ENCODE assay signal across 13 mouse cellular contexts in the genomic region with DNA sequence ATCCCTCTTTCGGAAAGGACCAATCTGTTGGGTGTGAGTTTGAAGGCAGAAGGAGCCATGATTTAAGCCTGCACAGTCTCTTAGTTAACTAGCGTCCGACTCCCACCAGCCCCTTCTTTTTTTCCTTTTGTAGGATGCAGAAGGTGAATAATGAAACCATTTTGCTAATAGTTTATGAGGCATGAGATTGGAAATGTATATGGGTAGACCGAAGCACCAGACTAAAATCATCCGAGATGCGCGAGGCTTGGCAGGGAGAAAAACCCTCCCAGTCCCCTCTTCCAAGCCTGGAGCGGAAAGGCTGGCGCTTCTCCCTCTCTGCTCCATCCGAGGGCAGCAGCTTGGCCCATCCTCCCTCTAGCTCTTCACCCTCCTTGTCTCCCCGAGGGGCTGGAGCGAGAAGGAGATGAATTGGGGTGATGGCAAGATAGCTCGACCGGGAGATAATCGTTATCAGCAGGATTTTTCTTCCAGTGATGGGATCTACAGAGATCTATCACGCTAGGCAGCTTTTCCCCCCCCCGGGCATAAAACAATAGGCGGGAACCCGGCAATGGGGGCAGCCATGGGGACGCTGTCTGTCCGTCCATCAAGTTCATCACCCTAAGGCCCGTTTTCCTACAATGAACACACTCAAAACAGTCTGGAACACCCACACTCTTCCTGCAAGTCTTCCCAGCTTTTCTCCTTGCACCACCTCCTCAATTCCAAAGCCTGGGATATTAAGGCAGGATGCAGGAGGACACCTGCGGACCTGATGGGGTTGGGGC. TPM values are rescaled to one million over a fixed set of nuclear protein-coding genes. Genes with fewer than 3 reads are reported as not detected.
DNase-seq lines count a peak whose midpoint lies in the region; ATAC-seq and TF ChIP-seq lines count a peak whose summit lies in the region.
"Had no signal": no experiment of that assay in that cellular context is flagged by ENCODE, and none has a peak within 500 bp of the region (broad histone marks: within the 10 kb centered on the region; RNA-seq: fewer than 3 reads in every experiment).

No protein-coding gene starts in this region.

- peak overlapping the region; percentile 95 for H3K4me2 ChIP-seq in kidney, embryonic 15.5 days
- 0 out of 2 replicates have a peak overlapping the region, but pooled peaks have one; percentile 2 for H3K4me2 ChIP-seq in forebrain, embryonic 11.5 days (ENCODE audit: low read depth, low read length, severe bottlenecking)
- H3K4me2 ChIP-seq in hindbrain, embryonic 14.5 days (replicated peaks) = peak overlapping the region; percentile 28
- 0 out of 2 replicates have a peak overlapping the region, but pooled peaks have one; percentile 9 for H3K4me2 ChIP-seq in midbrain, postnatal 0 days (ENCODE audit: low read depth, low read length, poor library complexity, severe bottlenecking)

- no peak overlapping the region for H3K4me3 ChIP-seq in kidney, embryonic 15.5 days (replicated peaks)
- no peak overlapping the region for H3K4me3 ChIP-seq in forebrain, embryonic 11.5 days (ENCODE audit: low read depth, low read length)
- H3K4me3 ChIP-seq in hindbrain, embryonic 14.5 days (replicated peaks; ENCODE audit: low read length) = no peak overlapping the region
- no peak overlapping the region for H3K4me3 ChIP-seq in midbrain, postnatal 0 days (ENCODE audit: low read depth, low read length)
- no peak overlapping the region for H3K4me3 ChIP-seq in gastrocnemius, adult 2 months

- no peak for TF ChIP-seq CTCF in midbrain, postnatal 0 days (IDR thresholded peaks at IDR 0.05)
- no peak for TF ChIP-seq CTCF in gastrocnemius, adult 2 months (IDR thresholded peaks at IDR 0.05)

- peaks cover 71% of the 10 kb centered on the region for H3K4me1 ChIP-seq in kidney, embryonic 15.5 days
- peaks cover 34% of the 10 kb centered on the region for H3K4me1 ChIP-seq in forebrain, embryonic 11.5 days (replicated peaks; ENCODE audit: control insufficient read depth, insufficient read depth, low read length)
- peaks cover 47% of the 10 kb centered on the region for H3K4me1 ChIP-seq in hindbrain, embryonic 14.5 days (replicated peaks; ENCODE audit: control insufficient read depth, insufficient read depth, low read length)
- peaks cover 7% of the 10 kb centered on the region; the same call in 1 of the 2 replicates for H3K4me1 ChIP-seq in midbrain, postnatal 0 days (ENCODE audit: insufficient read depth, low read length)

- peaks cover 89% of the 10 kb centered on the region for H3K27me3 ChIP-seq in kidney, embryonic 15.5 days
- H3K27me3 ChIP-seq in forebrain, embryonic 11.5 days (ENCODE audit: control insufficient read depth, insufficient read depth, low read length) = peaks cover 85% of the 10 kb centered on the region
- H3K27me3 ChIP-seq in hindbrain, embryonic 14.5 days (ENCODE audit: control insufficient read depth, insufficient read depth, low read length) = peaks cover 75% of the 10 kb centered on the region
- H3K27me3 ChIP-seq in midbrain, postnatal 0 days (ENCODE audit: insufficient read depth, low read length) = peaks cover 43% of the 10 kb centered on the region
- H3K27me3 ChIP-seq: CH12.LX had no signal

- H3K9ac ChIP-seq in kidney, embryonic 15.5 days = no peak overlapping the region
- no peak overlapping the region for H3K9ac ChIP-seq in forebrain, embryonic 11.5 days (ENCODE audit: low read length)
- H3K9ac ChIP-seq in hindbrain, embryonic 14.5 days = no peak overlapping the region
- no peak overlapping the region for H3K9ac ChIP-seq in midbrain, postnatal 0 days (replicated peaks; ENCODE audit: low read length, poor library complexity, severe bottlenecking)
- H3K9ac ChIP-seq: limb, embryonic 15.5 days had no signal

- H3K27ac ChIP-seq in kidney, embryonic 15.5 days = no peak overlapping the region
- no peak overlapping the region for H3K27ac ChIP-seq in forebrain, embryonic 11.5 days (ENCODE audit: low read depth, low read length)
- no peak overlapping the region for H3K27ac ChIP-seq in hindbrain, embryonic 14.5 days
- no peak overlapping the region for H3K27ac ChIP-seq in midbrain, postnatal 0 days (ENCODE audit: low read depth, low read length)
- no peak overlapping the region for H3K27ac ChIP-seq in gastrocnemius, adult 2 months
- H3K27ac ChIP-seq: limb, embryonic 15.5 days; macrophage had no signal

- no peaks in the 10 kb centered on the region for H3K9me3 ChIP-seq in kidney, embryonic 15.5 days (replicated peaks)
- no peaks in the 10 kb centered on the region for H3K9me3 ChIP-seq in forebrain, embryonic 11.5 days (ENCODE audit: control insufficient read depth, low read length)
- no peaks in the 10 kb centered on the region for H3K9me3 ChIP-seq in hindbrain, embryonic 14.5 days (ENCODE audit: control insufficient read depth, low read length)
- no peaks in the 10 kb centered on the region for H3K9me3 ChIP-seq in midbrain, postnatal 0 days (ENCODE audit: low read length)
- H3K9me3 ChIP-seq: limb, embryonic 15.5 days had no signal

- WGBS in kidney, embryonic 15.5 days = 5% methylated on average over 23 of the region's 23 CpGs
- 2% methylated on average over 23 of the region's 23 CpGs for WGBS in forebrain, embryonic 11.5 days
- WGBS in hindbrain, embryonic 14.5 days = 6% methylated on average over 23 of the region's 23 CpGs
- WGBS in midbrain, postnatal 0 days = 11% methylated on average over 21 of the region's 23 CpGs

- DNase-seq in kidney, postnatal 25 days = no peak
- peak; percentile 55 for DNase-seq in forebrain, embryonic 11.5 days (ENCODE audit: low spot score)
- no peak for DNase-seq in hindbrain, embryonic 14.5 days (ENCODE audit: low spot score)
- DNase-seq in midbrain, postnatal 0 days (ENCODE audit: low spot score) = no peak
- DNase-seq in right cerebral cortex, adult 2 months (ENCODE audit: low spot score in 2 of 2) = no peak
- no peak for DNase-seq in adrenal gland, postnatal 36 days
- no peak for DNase-seq in gastrocnemius, adult 2 months
- DNase-seq: heart, postnatal 10 days; thymus, adult 2 months had no signal

- intact Hi-C loops in gastrocnemius, adult 2 months (cut with DNase I) = no loop called here

- ATAC-seq in kidney, embryonic 15.5 days (replicated peaks; ENCODE audit: low FRiP score) = no peak
- ATAC-seq in forebrain, embryonic 11.5 days (replicated peaks; ENCODE audit: low FRiP score) = no peak
- ATAC-seq in hindbrain, embryonic 14.5 days (ENCODE audit: low FRiP score) = no peak
- ATAC-seq in midbrain, postnatal 0 days (ENCODE audit: low FRiP score) = no peak

- no peaks in the 10 kb centered on the region for H3K36me3 ChIP-seq in kidney, embryonic 15.5 days
- no peaks in the 10 kb centered on the region for H3K36me3 ChIP-seq in forebrain, embryonic 11.5 days (ENCODE audit: control insufficient read depth, insufficient read depth, low read length)
- no peaks in the 10 kb centered on the region for H3K36me3 ChIP-seq in hindbrain, embryonic 14.5 days (replicated peaks; ENCODE audit: control insufficient read depth, insufficient read depth)
- no peaks in the 10 kb centered on the region for H3K36me3 ChIP-seq in midbrain, postnatal 0 days (ENCODE audit: insufficient read depth, low read length)
- H3K36me3 ChIP-seq: limb, embryonic 15.5 days had no signal

RNA-seq across cellular contexts. Expression of gene Esrrg, which starts 2.1 kb away (rescaled TPM):
- polyA plus RNA-seq in kidney, embryonic 15.5 days (2015; fragmentation: Nextera tagmentation; extraction: Ambion mirVana) = 27.1 and 29.2 TPM in 2 replicates
- polyA plus RNA-seq in forebrain, embryonic 11.5 days (2014; fragmentation: Nextera tagmentation; extraction: Ambion mirVana) = 5.0 TPM in 2 replicates
- 46.8 and 54.2 TPM in 2 replicates for polyA plus RNA-seq in hindbrain, embryonic 14.5 days (2014; fragmentation: Nextera tagmentation; extraction: Ambion mirVana)
- 34.7 and 39.8 TPM in 2 replicates for total RNA-seq in midbrain, postnatal 0 days (2014; rRNA removed)
- polyA plus RNA-seq in midbrain, postnatal 0 days (2015; fragmentation: Nextera tagmentation; extraction: Ambion mirVana) = 16.4 and 17.1 TPM in 2 replicates
- 10 to 100 TPM; 10.8 to 20.8 TPM for total RNA-seq in adrenal gland, postnatal 36 days (2021)
- 10 to 100 TPM; 21.1 to 39.1 TPM for total RNA-seq in gastrocnemius, adult 2 months (2021)
- total RNA-seq: CH12.LX had no signal
- polyA plus RNA-seq: macrophage had no signal

Comparison
In these comparisons a context has a peak if more than half of its experiments do, and no peak if none do; other contexts are left out.
1. H3K4me2 ChIP-seq: peak in every context shown above with its lines; median percentile 95 in kidney, embryonic 15.5 days; 28 in hindbrain, embryonic 14.5 days; 9 in midbrain, postnatal 0 days; 2 in forebrain, embryonic 11.5 days.